ENCODE assay signal across 8 mouse cellular contexts in genomic region chr10:85184201-85184963, GRCm38 (mm10). TPM values are rescaled to one million over a fixed set of nuclear protein-coding genes. Genes with fewer than 3 reads are reported as not detected.
A peak's percentile ranks its signal among the peaks of the same experiment; 100 is the strongest.
DNase-seq lines count a peak whose midpoint lies in the region; ATAC-seq and TF ChIP-seq lines count a peak whose summit lies in the region.

No protein-coding gene starts in this region.

- no peaks in the 10 kb centered on the region for H3K27me3 ChIP-seq in embryonic facial prominence, embryonic 10.5 days (replicated peaks; ENCODE audit: low read depth, poor library complexity, severe bottlenecking)
- no peaks in the 10 kb centered on the region for H3K27me3 ChIP-seq in kidney, embryonic 15.5 days
- H3K27me3 ChIP-seq in neural tube, embryonic 13.5 days: no peaks in the 10 kb centered on the region
- H3K27me3 ChIP-seq in thymus, adult 2 months (ENCODE audit: control insufficient read depth, insufficient read depth, low read length): no peaks in the 10 kb centered on the region

- H3K27ac ChIP-seq in embryonic facial prominence, embryonic 10.5 days (replicated peaks): peak overlapping the region; percentile 94
- peak overlapping the region; percentile 95 for H3K27ac ChIP-seq in kidney, embryonic 15.5 days
- H3K27ac ChIP-seq in neural tube, embryonic 13.5 days (replicated peaks): peak overlapping the region; percentile 88
- H3K27ac ChIP-seq in thymus, adult 2 months (ENCODE audit: control insufficient read depth, insufficient read depth, low read length): no peak overlapping the region

- under 1% methylated on average over 95 of the region's 95 CpGs for WGBS in embryonic facial prominence, embryonic 10.5 days
- under 1% methylated on average over 94 of the region's 95 CpGs for WGBS in kidney, embryonic 15.5 days
- 1% methylated on average over 94 of the region's 95 CpGs for WGBS in neural tube, embryonic 13.5 days
- WGBS in thymus, adult 2 months: under 1% methylated on average over 95 of the region's 95 CpGs

- peak overlapping the region; percentile 90 for H3K4me3 ChIP-seq in embryonic facial prominence, embryonic 10.5 days
- H3K4me3 ChIP-seq in kidney, embryonic 15.5 days (replicated peaks): peak overlapping the region; percentile 92
- peak overlapping the region; percentile 93 for H3K4me3 ChIP-seq in neural tube, embryonic 13.5 days
- peak overlapping the region; percentile 82 for H3K4me3 ChIP-seq in thymus, adult 2 months (ENCODE audit: control insufficient read depth, insufficient read depth, low read length)

- peak overlapping the region; percentile 79 for H3K9ac ChIP-seq in kidney, embryonic 15.5 days
- peak overlapping the region; percentile 84 for H3K9ac ChIP-seq in neural tube, embryonic 13.5 days

- peak overlapping the region; percentile 98 for H3K4me2 ChIP-seq in kidney, embryonic 15.5 days
- H3K4me2 ChIP-seq in neural tube, embryonic 13.5 days: peak overlapping the region; percentile 99

- peak; percentile 74 for DNase-seq in CD4-positive, CD25-positive, alpha-beta regulatory T cell, adult 2 months (ENCODE audit: low read depth, low spot score)
- peak; percentile 59 for DNase-seq in adrenal gland, postnatal 14 days
- DNase-seq in embryonic facial prominence, embryonic 10.5 days (ENCODE audit: low spot score): peak; percentile 55
- DNase-seq in heart, adult 8-10 months (ENCODE audit: low spot score): peak; percentile 24
- peak; percentile 40 to 41 for DNase-seq in lung, adult 18-20 months
- DNase-seq in thymus, adult 2 months: peak; percentile 64

- no peak for TF ChIP-seq POLR2A in thymus, adult 2 months (IDR thresholded peaks at IDR 0.05; ENCODE audit: control insufficient read depth, extremely low read depth, insufficient read depth, low read length, poor library complexity)

- ATAC-seq in kidney, embryonic 15.5 days (replicated peaks; ENCODE audit: low FRiP score): peak; percentile 45
- peak; percentile 51 for ATAC-seq in neural tube, embryonic 13.5 days (ENCODE audit: low read depth)

- H3K4me1 ChIP-seq in embryonic facial prominence, embryonic 10.5 days: peaks cover 20% of the 10 kb centered on the region
- H3K4me1 ChIP-seq in kidney, embryonic 15.5 days: peaks cover 17% of the 10 kb centered on the region
- peaks cover 16% of the 10 kb centered on the region for H3K4me1 ChIP-seq in neural tube, embryonic 13.5 days (replicated peaks)
- H3K4me1 ChIP-seq in thymus, adult 2 months (replicated peaks; ENCODE audit: control insufficient read depth, insufficient read depth, low read length): peaks cover 17% of the 10 kb centered on the region

- no peaks in the 10 kb centered on the region; the same call in 1 of the 2 replicates for H3K36me3 ChIP-seq in embryonic facial prominence, embryonic 10.5 days (replicated peaks)
- H3K36me3 ChIP-seq in kidney, embryonic 15.5 days: no peaks in the 10 kb centered on the region
- 0 out of 2 replicates have a peak, but pooled peaks cover 2% of the 10 kb centered on the region for H3K36me3 ChIP-seq in neural tube, embryonic 13.5 days
- H3K36me3 ChIP-seq in thymus, adult 2 months (ENCODE audit: control insufficient read depth, insufficient read depth, low read length): no peaks in the 10 kb centered on the region

- no peak; the same call in 1 of the 2 replicates for TF ChIP-seq CTCF in thymus, adult 2 months (IDR thresholded peaks at IDR 0.05; ENCODE audit: borderline replicate concordance, control insufficient read depth, extremely low read depth, insufficient read depth, low read length, poor library complexity)

- H3K9me3 ChIP-seq in embryonic facial prominence, embryonic 10.5 days: no peaks in the 10 kb centered on the region
- no peaks in the 10 kb centered on the region for H3K9me3 ChIP-seq in kidney, embryonic 15.5 days (replicated peaks)
- no peaks in the 10 kb centered on the region for H3K9me3 ChIP-seq in neural tube, embryonic 13.5 days

RNA-seq across cellular contexts. Expression of gene Cry1, which starts 0.5 kb away (rescaled TPM):
- total RNA-seq in adrenal gland, postnatal 14 days (2021): 17.4 and 23.4 TPM in 2 replicates
- 31.3 and 31.4 TPM in 2 replicates for polyA plus RNA-seq in embryonic facial prominence, embryonic 10.5 days (2016; fragmentation: Nextera tagmentation; extraction: Ambion mirVana)
- 10 to 100 TPM in 1 of 4 experiments, 1 to 10 TPM in 3; 6.3 to 11.4 (median 8.5) TPM for total RNA-seq in heart, adult 8-10 months (2022)
- 31.0 and 32.9 TPM in 2 replicates for polyA plus RNA-seq in kidney, embryonic 15.5 days (2015; fragmentation: Nextera tagmentation; extraction: Ambion mirVana)
- 32.6 and 32.7 TPM in 2 replicates for polyA plus RNA-seq in neural tube, embryonic 13.5 days (2015; fragmentation: Nextera tagmentation; extraction: Ambion mirVana)
- polyA plus RNA-seq in thymus, adult 2 months (2012; rRNA removed): 38.4 and 47.9 TPM in 2 replicates

RNA-seq across cellular contexts. Expression of gene Mterf2, which starts 56.6 kb away (rescaled TPM):
- total RNA-seq in adrenal gland, postnatal 14 days (2021): 8.3 and 9.1 TPM in 2 replicates
- polyA plus RNA-seq in embryonic facial prominence, embryonic 10.5 days (2016; fragmentation: Nextera tagmentation; extraction: Ambion mirVana): 27.4 and 27.8 TPM in 2 replicates
- total RNA-seq in heart, adult 8-10 months (2022): 10 to 100 TPM; 18.0 to 27.6 (median 25.1) TPM
- 14.9 and 15.9 TPM in 2 replicates for polyA plus RNA-seq in kidney, embryonic 15.5 days (2015; fragmentation: Nextera tagmentation; extraction: Ambion mirVana)
- 35.2 and 38.2 TPM in 2 replicates for polyA plus RNA-seq in neural tube, embryonic 13.5 days (2015; fragmentation: Nextera tagmentation; extraction: Ambion mirVana)
- polyA plus RNA-seq in thymus, adult 2 months (2012; rRNA removed): 8.0 and 8.1 TPM in 2 replicates

Comparison
In these comparisons a context has a peak if more than half of its experiments do, and no peak if none do; other contexts are left out.
1. DNase-seq: peak in every context shown above with its lines; median percentile 74 in CD4-positive, CD25-positive, alpha-beta regulatory T cell, adult 2 months; 64 in thymus, adult 2 months; 59 in adrenal gland, postnatal 14 days; 55 in embryonic facial prominence, embryonic 10.5 days; 40 in lung, adult 18-20 months; 24 in heart, adult 8-10 months.